Mouse (Mus musculus) ES-E14 (cell line): ENCODE data around the gene Nrap. TPM values are rescaled to one million over a fixed set of nuclear protein-coding genes. Genes with fewer than 3 reads are reported as not detected.

Experiments
- DNase-seq: peaks from one replicate; pipeline ENCODE4 v3.0.0-alpha.2; 2013; ENCODE audit warnings: low read depth, low spot score
- H3K27ac ChIP-seq: 2 replicates; pipeline ENCODE4 v1.5.1; 2012; ENCODE audit warnings: low read depth, mild to moderate bottlenecking, low read length, moderate library complexity, mixed read lengths; ENCODE audit not compliant: poor library complexity, insufficient read depth, severe bottlenecking
- H3K36me3 ChIP-seq: 2 replicates; pipeline ENCODE4 v1.6.1; 2012; ENCODE audit warnings: mild to moderate bottlenecking, low read length, moderate library complexity, mixed read lengths; ENCODE audit not compliant: control insufficient read depth, poor library complexity, insufficient read depth, severe bottlenecking
- H3K4me1 ChIP-seq, 2 experiments: fragments of 150-350 bp in 1 of 2; sonication (generic) in 1 of 2; 2 replicates each; pipeline ENCODE4 v1.6.1; 2012; ENCODE audit warnings: low read length in 2 of 2, mild to moderate bottlenecking in 1 of 2, mixed read lengths in 1 of 2; ENCODE audit not compliant: control insufficient read depth in 2 of 2, insufficient read depth in 2 of 2, poor library complexity in 1 of 2
- H3K4me3 ChIP-seq, 2 experiments: fragments of 150-350 bp in 1 of 2; sonication (generic) in 1 of 2; 2 replicates each; pipeline ENCODE4 v1.5.1; 2012; ENCODE audit warnings: low read length in 2 of 2, low read depth in 1 of 2, mild to moderate bottlenecking in 1 of 2, mixed read lengths in 1 of 2; ENCODE audit not compliant: insufficient read depth in 1 of 2, poor library complexity in 1 of 2, severe bottlenecking in 1 of 2
- H3K9ac ChIP-seq: 2 replicates; pipeline ENCODE4 v1.6.1; 2012; ENCODE audit warnings: low read depth, mild to moderate bottlenecking, low read length, mixed read lengths; ENCODE audit not compliant: poor library complexity, insufficient read depth, severe bottlenecking
- H3K9me3 ChIP-seq: fragments of 150-350 bp; sonication (generic); 2 replicates; pipeline ENCODE4 v1.6.1; 2012; ENCODE audit warnings: low read depth, mild to moderate bottlenecking, low read length; ENCODE audit not compliant: control insufficient read depth, insufficient read depth
- CHD2 ChIP-seq: IDR thresholded peaks from 2 replicates; pipeline ENCODE4 v1.6.1; 2014; ENCODE audit warnings: mild to moderate bottlenecking, low read depth, low read length, inconsistent platforms
- HCFC1 ChIP-seq: IDR thresholded peaks from 2 replicates; pipeline ENCODE4 v1.6.1; 2012; ENCODE audit warnings: low read length, inconsistent platforms, borderline replicate concordance; ENCODE audit not compliant: insufficient read depth
- MAFK ChIP-seq: IDR thresholded peaks from 2 replicates; pipeline ENCODE4 v1.6.1; 2014; ENCODE audit warnings: mild to moderate bottlenecking, low read depth, low read length, inconsistent platforms; ENCODE audit not compliant: insufficient read depth
- ZC3H11A ChIP-seq: IDR thresholded peaks from 2 replicates; pipeline ENCODE4 v1.6.1; 2012; ENCODE audit warnings: low read depth, mild to moderate bottlenecking, inconsistent platforms, low read length, borderline replicate concordance
- ZNF384 ChIP-seq: IDR thresholded peaks from 2 replicates; pipeline ENCODE4 v1.6.1; 2012; ENCODE audit warnings: low read depth, low read length, inconsistent platforms
- in situ Hi-C, 2 experiments: fragments of 600-800 bp; cut with MboI; formaldehyde crosslinking; loops; one replicate each; pipeline ENCODE4 v1.15.1; 2025; ENCODE audit warnings: low sequenced_read_pairs in 2 of 2, inconsistent platforms in 1 of 2; ENCODE audit not compliant: unreplicated experiment in 2 of 2
- total RNA-seq: library from RNA; depleted of rRNA; stranded (reverse); fragments of 300-350 nt; gene quantifications from 2 replicates; pipeline ENCODE4 v1.2.3, GENCODE M21; 2012

Gene Nrap
- total RNA-seq, 1 experiment: 0.09 TPM

- in situ Hi-C loops: no loop called here
- TF ChIP-seq ZC3H11A (no peak), HCFC1 (no peak), CHD2 (no peak), ZNF384 (no peak), MAFK (no peak)
- DNase-seq: no peak
Observed at GRCm38 (mm10) chr19:56366625-56367024, 23.2 kb downstream of the Nrap start.

GRCm38 (mm10) chr19:56366168-56366567 lies 23.7 kb downstream of the Nrap start:
- TF ChIP-seq CHD2 (no peak), ZNF384 (no peak), MAFK (no peak), HCFC1 (no peak), ZC3H11A (no peak)
- Histone ChIP-seq H3K27ac (no peak overlapping the region), H3K4me3 (no peak overlapping the region), H3K36me3 (no peaks in the 10 kb centered on the region), H3K9ac (no peak overlapping the region), H3K4me1 (no peaks in the 10 kb centered on the region), H3K9me3 (no peaks in the 10 kb centered on the region)
- no peak for DNase-seq
- in situ Hi-C loops: no loop called here

More at GRCm38 (mm10) chr19:56366625-56367024, 23.2 kb downstream of the Nrap start:
- no peaks in the 10 kb centered on the region for H3K36me3 ChIP-seq
- no peak overlapping the region for H3K27ac ChIP-seq
- no peak overlapping the region for H3K9ac ChIP-seq
- no peaks in the 10 kb centered on the region for H3K9me3 ChIP-seq
- no peak overlapping the region for H3K4me3 ChIP-seq
- no peaks in the 10 kb centered on the region for H3K4me1 ChIP-seq

- Histone ChIP-seq H3K9ac (no peak overlapping the region), H3K27ac (no peak overlapping the region), H3K9me3 (no peaks in the 10 kb centered on the region), H3K4me3 (no peak overlapping the region), H3K4me1 (no peaks in the 10 kb centered on the region), H3K36me3 (no peaks in the 10 kb centered on the region)
- TF ChIP-seq MAFK (no peak), CHD2 (no peak), HCFC1 (no peak), ZC3H11A (no peak), ZNF384 (no peak)
- in situ Hi-C loops: no loop called here
- no peak for DNase-seq
Observed at GRCm38 (mm10) chr19:56364563-56364962, 25.3 kb downstream of the Nrap start.

- Histone ChIP-seq H3K9ac (no peak overlapping the region), H3K36me3 (no peaks in the 10 kb centered on the region), H3K9me3 (no peaks in the 10 kb centered on the region), H3K4me1 (no peaks in the 10 kb centered on the region), H3K4me3 (no peak overlapping the region), H3K27ac (no peak overlapping the region)
- in situ Hi-C loops: no loop called here
- no peak for DNase-seq
- TF ChIP-seq HCFC1 (no peak), CHD2 (no peak), ZNF384 (no peak), MAFK (no peak), ZC3H11A (no peak)
Observed at GRCm38 (mm10) chr19:56363721-56364460, 25.9 kb downstream of the Nrap start.
